Mouse (Mus musculus) thymus, adult 2 months (tissue): ENCODE results near the gene Chchd4. TPM values are rescaled to one million over a fixed set of nuclear protein-coding genes. Genes with fewer than 3 reads are reported as not detected.

Experiments
- DNase-seq: peaks from one replicate; pipeline ENCODE4 v3.0.0; 2021
- H3K27ac ChIP-seq: fragments of 200-500 bp; 2 replicates; pipeline ENCODE4 v1.5.1; 2012; ENCODE audit warnings: low read length, control low read depth; ENCODE audit not compliant: control insufficient read depth, insufficient read depth
- H3K27me3 ChIP-seq: fragments of 200-500 bp; 2 replicates; pipeline ENCODE4 v1.6.1; 2012; ENCODE audit warnings: mild to moderate bottlenecking, low read length, moderate library complexity, mixed read lengths; ENCODE audit not compliant: control insufficient read depth, insufficient read depth
- H3K36me3 ChIP-seq: fragments of 200-500 bp; 2 replicates; pipeline ENCODE4 v1.6.1; 2012; ENCODE audit warnings: mild to moderate bottlenecking, low read length, moderate library complexity; ENCODE audit not compliant: control insufficient read depth, insufficient read depth
- H3K4me1 ChIP-seq: fragments of 200-500 bp; replicated peaks from 2 replicates; pipeline ENCODE4 v1.6.1; 2012; ENCODE audit warnings: low read length; ENCODE audit not compliant: control insufficient read depth, insufficient read depth
- H3K4me3 ChIP-seq: fragments of 200-500 bp; 2 replicates; pipeline ENCODE4 v1.5.1; 2012; ENCODE audit warnings: mild to moderate bottlenecking, low read length, control low read depth, moderate library complexity; ENCODE audit not compliant: control insufficient read depth, insufficient read depth
- CTCF ChIP-seq: fragments of 200-500 bp; IDR thresholded peaks from 2 replicates; pipeline ENCODE4 v1.5.1; 2012; ENCODE audit warnings: mild to moderate bottlenecking, control low read depth, low read length, moderate library complexity, borderline replicate concordance; ENCODE audit not compliant: control insufficient read depth, poor library complexity, insufficient read depth; ENCODE audit errors: extremely low read depth
- POLR2A ChIP-seq: fragments of 200-500 bp; IDR thresholded peaks from 2 replicates; pipeline ENCODE4 v1.6.1; 2012; ENCODE audit warnings: mild to moderate bottlenecking, low read length, control low read depth, moderate library complexity; ENCODE audit not compliant: control insufficient read depth, poor library complexity, insufficient read depth; ENCODE audit errors: extremely low read depth
- WGBS: fragments of 180-500 bp; shearing (Covaris S2); methylation state at CpG from one replicate; pipeline ENCODE4 v1.1.7; 2018; 5-methylcytosine and 5-hydroxymethylcytosine counted together
- polyA plus RNA-seq: library from polyadenylated mRNA; depleted of rRNA; stranded (reverse); fragments of >200 nt; gene quantifications from 2 replicates; pipeline ENCODE4 v1.2.3, GENCODE M21; 2012

The Chchd4 gene
- polyA plus RNA-seq, 1 experiment: 5.1 TPM

GRCm38 (mm10) chr6:91514135-91514534 is 40.8 kb upstream of the Chchd4 start:
- TF ChIP-seq CTCF (no peak), POLR2A (no peak)
- H3K36me3 ChIP-seq: peaks cover 10% of the 10 kb centered on the region
- H3K4me1 ChIP-seq: peaks cover 22% of the 10 kb centered on the region
- no peak for DNase-seq
- H3K27me3 ChIP-seq: no peaks in the 10 kb centered on the region
- H3K27ac ChIP-seq: no peak overlapping the region
- no peak overlapping the region for H3K4me3 ChIP-seq

- DNase-seq: no peak
- H3K27ac ChIP-seq: peak overlapping the region; percentile 43; the same call in 1 of the 2 replicates
- peaks cover 48% of the 10 kb centered on the region for H3K4me1 ChIP-seq
- WGBS: 72% methylated on average over 10 of the region's 10 CpGs
- H3K36me3 ChIP-seq: peaks cover 3% of the 10 kb centered on the region; the same call in 1 of the 2 replicates
- no peaks in the 10 kb centered on the region for H3K27me3 ChIP-seq
- TF ChIP-seq POLR2A (no peak), CTCF (no peak)
- no peak overlapping the region for H3K4me3 ChIP-seq
Observed at GRCm38 (mm10) chr6:91510211-91510610, 36.9 kb upstream of the Chchd4 start.

DNA sequence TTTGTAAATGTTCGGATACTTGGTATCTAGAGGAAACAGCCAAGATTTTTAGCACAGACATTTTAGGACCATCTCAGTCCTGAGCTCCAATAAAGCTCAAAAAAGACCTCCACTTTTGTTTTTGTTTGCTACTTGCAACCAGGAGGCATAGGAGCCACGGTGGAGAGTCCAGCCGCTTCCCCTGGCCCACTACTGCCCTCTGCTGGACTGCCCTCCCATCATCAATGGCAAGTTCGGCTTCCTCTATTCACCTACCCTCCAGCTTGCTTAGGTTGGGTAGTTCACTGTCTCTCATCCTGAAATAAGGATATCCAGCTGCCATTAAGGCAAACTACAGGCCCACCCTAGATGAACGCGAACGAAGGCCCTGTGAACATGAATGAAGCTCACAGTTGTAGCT is 36.0 kb upstream of the Chchd4 start:
- H3K4me1 ChIP-seq: peaks cover 57% of the 10 kb centered on the region
- peaks cover 10% of the 10 kb centered on the region for H3K36me3 ChIP-seq
- 42% methylated on average over 7 of the region's 7 CpGs for WGBS
- no peaks in the 10 kb centered on the region for H3K27me3 ChIP-seq
- peak; percentile 88 for DNase-seq
- H3K4me3 ChIP-seq: no peak overlapping the region
- TF ChIP-seq CTCF: peak; percentile 87; the same call in 1 of the 2 replicates
- no peak for TF ChIP-seq POLR2A
- H3K27ac ChIP-seq: peak overlapping the region; percentile 65; the same call in 1 of the 2 replicates

DNA sequence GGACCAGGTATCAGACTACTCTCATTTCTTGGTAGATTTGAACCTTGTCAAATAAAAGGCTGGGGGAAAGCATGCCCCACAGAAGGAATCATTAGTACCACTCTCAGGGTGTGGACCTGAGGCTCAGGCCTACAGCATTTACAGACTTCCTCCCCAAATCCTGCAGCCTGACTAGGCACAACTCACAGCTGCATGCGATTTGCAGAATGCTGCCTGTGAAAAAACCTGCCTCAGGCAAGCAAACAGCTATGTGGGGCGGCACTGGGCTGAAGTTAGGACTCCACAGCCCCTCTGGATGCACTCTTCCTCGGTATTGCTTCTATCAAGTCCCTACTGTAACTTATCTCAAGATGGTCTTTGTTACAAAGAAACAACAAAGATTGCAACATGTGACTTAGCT is 34.7 kb upstream of the Chchd4 start:
- Histone ChIP-seq H3K27me3 (no peaks in the 10 kb centered on the region), H3K27ac (peak overlapping the region; percentile 84), H3K4me1 (peaks cover 57% of the 10 kb centered on the region), H3K4me3 (no peak overlapping the region), H3K36me3 (peaks cover 23% of the 10 kb centered on the region)
- 32% methylated on average over 3 of the region's 3 CpGs for WGBS
- TF ChIP-seq POLR2A (no peak), CTCF (no peak)
- peak; percentile 55 for DNase-seq

- peaks cover 57% of the 10 kb centered on the region for H3K4me1 ChIP-seq
- H3K4me3 ChIP-seq: no peak overlapping the region
- TF ChIP-seq CTCF (no peak), POLR2A (0 out of 2 replicates have a peak, but pooled peaks have one; percentile 13)
- no peaks in the 10 kb centered on the region for H3K27me3 ChIP-seq
- DNase-seq: peak; percentile 77
- H3K27ac ChIP-seq: peak overlapping the region; percentile 98
- H3K36me3 ChIP-seq: peaks cover 38% of the 10 kb centered on the region
- WGBS: 10% methylated on average over 5 of the region's 5 CpGs
Observed at GRCm38 (mm10) chr6:91506036-91506435, 32.7 kb upstream of the Chchd4 start.

DNA sequence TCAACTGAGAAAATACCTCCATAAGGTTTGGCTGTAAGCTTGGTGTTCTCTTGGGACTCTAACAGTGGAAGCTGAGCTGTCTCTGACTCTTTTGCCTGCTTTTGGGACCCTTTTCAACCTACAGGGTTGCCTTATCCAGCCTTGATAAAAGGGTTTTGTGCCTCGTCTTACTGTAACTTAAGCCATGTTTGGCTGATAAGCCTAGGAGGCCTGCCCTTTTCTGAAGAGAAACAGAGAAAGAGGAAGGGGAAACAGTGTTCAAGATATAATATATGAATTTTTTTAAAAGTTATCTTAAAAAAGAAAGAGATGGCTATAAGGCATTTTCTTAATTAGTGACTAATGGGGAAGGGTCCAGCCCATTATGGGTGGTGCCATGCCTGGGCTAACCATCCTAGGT is 30.0 kb upstream of the Chchd4 start:
- WGBS: 100% methylated on average over 1 of the region's 1 CpGs
- H3K4me3 ChIP-seq: no peak overlapping the region
- H3K27ac ChIP-seq: no peak overlapping the region
- peaks cover 64% of the 10 kb centered on the region for H3K36me3 ChIP-seq
- peaks cover 36% of the 10 kb centered on the region for H3K4me1 ChIP-seq
- no peak for DNase-seq
- no peak for TF ChIP-seq CTCF
- H3K27me3 ChIP-seq: no peaks in the 10 kb centered on the region

DNA sequence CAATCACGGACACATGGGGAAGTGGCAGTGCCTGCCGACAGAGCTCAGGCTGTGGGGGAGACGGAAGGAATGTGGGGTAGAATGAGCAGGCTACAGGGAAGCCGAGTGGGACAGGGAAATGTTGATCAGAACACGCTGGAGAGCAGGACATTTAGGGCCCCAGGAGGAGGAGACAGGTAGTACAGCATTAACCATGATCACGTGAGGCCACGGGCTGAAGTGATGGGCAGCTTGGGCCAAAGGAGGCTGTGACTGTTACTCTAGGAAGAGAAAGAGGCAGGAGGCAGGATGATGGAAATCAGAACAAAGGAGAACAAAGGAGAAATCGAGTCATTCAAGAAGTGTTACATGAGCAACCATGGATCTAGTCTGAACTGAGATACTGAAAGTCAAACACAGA is 21.2 kb upstream of the Chchd4 start:
- Histone ChIP-seq H3K27ac (no peak overlapping the region), H3K4me1 (peaks cover 7% of the 10 kb centered on the region), H3K27me3 (no peaks in the 10 kb centered on the region), H3K36me3 (peaks cover 58% of the 10 kb centered on the region), H3K4me3 (no peak overlapping the region)
- no peak for TF ChIP-seq POLR2A
- no peak for TF ChIP-seq CTCF
- 95% methylated on average over 8 of the region's 8 CpGs for WGBS
- DNase-seq: no peak
